Mouse (Mus musculus) spleen, postnatal 0 days (tissue): ENCODE results near the gene Cwh43. TPM values are rescaled to one million over a fixed set of nuclear protein-coding genes. Genes with fewer than 3 reads are reported as not detected.

Experiments
- polyA plus RNA-seq: library from polyadenylated mRNA; unstranded; fragments of >200 nt; fragmentation: Nextera tagmentation; extraction: Ambion mirVana; gene quantifications from 2 replicates; pipeline ENCODE4 v1.2.1, GENCODE M21; 2015

Gene Cwh43
- not detected in 2 replicates for polyA plus RNA-seq

DNA sequence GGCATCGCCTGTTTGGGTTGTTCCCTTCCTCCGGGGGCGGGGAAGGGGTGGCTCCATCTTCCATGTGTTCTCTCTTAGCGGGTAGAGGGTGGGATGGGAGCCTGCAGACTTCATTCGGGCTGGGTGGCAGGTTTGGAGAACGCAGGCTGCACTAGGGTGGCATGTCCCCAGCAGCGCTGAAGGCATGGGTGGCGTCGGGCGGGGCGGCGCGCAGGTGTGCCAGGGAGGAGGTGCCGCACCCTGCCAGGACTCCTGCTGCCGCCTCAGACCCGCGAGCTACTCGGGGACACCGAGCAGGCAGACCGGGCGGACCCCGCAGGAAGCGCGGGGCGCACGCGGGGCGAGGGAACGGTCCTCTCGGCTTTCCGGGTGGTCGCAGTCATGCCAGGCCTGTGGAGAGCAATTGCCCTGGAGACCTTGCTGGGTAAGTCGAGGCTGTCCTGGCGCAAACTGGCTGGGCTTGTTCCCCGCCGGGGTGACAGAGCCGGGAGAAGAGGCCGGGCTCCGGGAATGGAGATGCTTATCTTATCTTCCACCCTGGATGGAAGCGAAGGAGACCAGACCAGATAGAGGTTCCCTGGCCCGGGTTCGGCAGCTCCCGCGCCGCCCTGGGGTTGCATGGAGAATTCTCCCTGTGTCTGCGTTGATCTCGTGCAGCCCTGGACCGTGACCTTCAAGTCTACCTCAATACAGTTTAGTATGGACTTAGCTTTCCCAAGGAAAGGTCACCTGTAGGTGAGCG lies at the start of gene Cwh43:
Gene Cwh43, plus strand, starts transcription at position 95 of the 742 bp plus-strand sequence.

DNA sequence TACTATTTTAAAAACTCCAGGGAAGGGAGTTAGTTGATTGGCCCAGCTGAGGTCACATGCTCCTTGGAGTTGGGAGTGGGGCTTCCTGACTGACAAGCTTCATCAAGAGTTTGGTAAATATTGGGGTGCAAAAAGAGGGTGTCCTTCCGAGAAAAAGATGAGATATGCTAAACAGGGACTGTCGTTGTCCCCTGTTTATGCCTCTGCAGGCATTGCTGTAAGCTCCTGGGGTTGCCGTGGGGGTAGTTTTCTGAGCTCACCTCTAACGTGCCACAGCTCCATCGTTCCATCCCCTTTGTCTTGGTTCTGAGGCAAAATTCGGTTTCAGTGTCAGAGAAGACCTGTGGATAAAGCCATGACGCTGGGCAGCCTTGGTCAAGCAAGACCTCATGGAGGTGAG lies 74.8 kb downstream of the Cwh43 start, which contains the start of gene Dcun1d4:
Gene Dcun1d4, plus strand, starts transcription at position 301 of the 400 bp plus-strand sequence.

Other genes with a start within 250 kb of the Cwh43 start
- gene Fryl, start 149.5 kb upstream of the Cwh43 start, polyA plus RNA-seq: 60.3 and 62.4 TPM in 2 replicates
- 144 and 156 TPM in 2 replicates for gene Ociad1, start 113.3 kb upstream of the Cwh43 start, polyA plus RNA-seq
- gene Ociad2, start 65.0 kb upstream of the Cwh43 start, polyA plus RNA-seq: 2.4 and 3.0 TPM in 2 replicates
- gene Dcun1d4, start 74.9 kb downstream of the Cwh43 start, polyA plus RNA-seq: 2.8 and 4.1 TPM in 2 replicates
- 0.28 and 0.42 TPM in 2 replicates for gene Lrrc66, start 226.5 kb downstream of the Cwh43 start, polyA plus RNA-seq
- 5.5 and 8.0 TPM in 2 replicates for gene Sgcb, start 241.7 kb downstream of the Cwh43 start, polyA plus RNA-seq
- gene Spata18, start 245.3 kb downstream of the Cwh43 start, polyA plus RNA-seq: not detected in 2 replicates